Mouse (Mus musculus) neural tube, embryonic 11.5 days (tissue): ENCODE data around the gene Ttc16. TPM values are rescaled to one million over a fixed set of nuclear protein-coding genes. Genes with fewer than 3 reads are reported as not detected.

Experiments used
- ATAC-seq: fragments of 200-750 bp; cut with Nextera tagmentation; 2 replicates; pipeline ENCODE4 v1.8.0; 2017; ENCODE audit warnings: moderate number of reproducible peaks, mild to moderate bottlenecking, moderate TSS enrichment, moderate library complexity; ENCODE audit not compliant: insufficient read depth, low FRiP score, low TSS enrichment
- DNase-seq: peaks from one replicate; pipeline ENCODE4 v3.0.0-alpha.2; 2015; ENCODE audit warnings: low spot score
- H3K27ac ChIP-seq: fragments of 300-500 bp; sonication (generic); 2 replicates; pipeline ENCODE4 v1.5.1; 2014; ENCODE audit warnings: low read depth, mild to moderate bottlenecking, low read length
- H3K27me3 ChIP-seq: fragments of 300-500 bp; sonication (generic); 2 replicates; pipeline ENCODE4 v1.6.1; 2014; ENCODE audit warnings: mild to moderate bottlenecking, low read length, mixed read lengths; ENCODE audit not compliant: control insufficient read depth, insufficient read depth
- H3K36me3 ChIP-seq: fragments of 300-500 bp; sonication (generic); 2 replicates; pipeline ENCODE4 v1.6.1; 2014; ENCODE audit warnings: mild to moderate bottlenecking, low read length, moderate library complexity, mixed read lengths; ENCODE audit not compliant: control insufficient read depth, insufficient read depth
- H3K4me1 ChIP-seq: fragments of 300-500 bp; sonication (generic); 2 replicates; pipeline ENCODE4 v1.6.1; 2014; ENCODE audit warnings: low read length, mixed read lengths; ENCODE audit not compliant: control insufficient read depth, insufficient read depth
- H3K4me2 ChIP-seq: fragments of 300-500 bp; sonication (generic); 2 replicates; pipeline ENCODE4 v1.6.1; 2014; ENCODE audit warnings: low read depth, mild to moderate bottlenecking, moderate library complexity
- H3K4me3 ChIP-seq: fragments of 300-500 bp; sonication (generic); 2 replicates; pipeline ENCODE4 v1.5.1; 2014; ENCODE audit warnings: low read depth, low read length
- H3K9ac ChIP-seq: fragments of 300-500 bp; sonication (generic); 2 replicates; pipeline ENCODE4 v1.6.1; 2014; ENCODE audit warnings: mild to moderate bottlenecking, low read length
- H3K9me3 ChIP-seq: fragments of 300-500 bp; sonication (generic); 2 replicates; pipeline ENCODE4 v1.6.1; 2016; ENCODE audit warnings: low read length; ENCODE audit not compliant: control insufficient read depth
- WGBS: fragments of 180-500 bp; shearing (Covaris S2); extraction: QIAGEN DNeasy Blood & Tissue Kit; methylation state at CpG from one replicate; pipeline ENCODE4 v1.1.7; 2014; 5-methylcytosine and 5-hydroxymethylcytosine counted together
- polyA plus RNA-seq: library from polyadenylated mRNA; unstranded; fragments of >200 nt; fragmentation: Nextera tagmentation; extraction: Ambion mirVana; gene quantifications from 2 replicates; pipeline ENCODE4 v1.2.1, GENCODE M21; 2014

The Ttc16 gene
- polyA plus RNA-seq, 1 experiment from 2014 or later, result 1.1 TPM

- Histone ChIP-seq H3K27ac (peak overlapping the region; percentile 27; the same call in 1 of the 2 replicates), H3K4me1 (peaks cover 5% of the 10 kb centered on the region; the same call in 1 of the 2 replicates), H3K27me3 (no peaks in the 10 kb centered on the region), H3K4me2 (no peak overlapping the region), H3K4me3 (no peak overlapping the region), H3K36me3 (peaks cover 5% of the 10 kb centered on the region), H3K9ac (no peak overlapping the region), H3K9me3 (no peaks in the 10 kb centered on the region)
- ATAC-seq (no peak), DNase-seq (no peak)
- WGBS, result 68% methylated on average over 7 of the region's 7 CpGs
Observed at GRCm38 (mm10) chr2:32817589-32817988, 42.2 kb upstream of the Ttc16 start.

GRCm38 (mm10) chr2:32816946-32817581 lies 41.6 kb upstream of the Ttc16 start:
- Histone ChIP-seq H3K27me3 (no peaks in the 10 kb centered on the region), H3K4me1 (0 out of 2 replicates have a peak, but pooled peaks cover 3% of the 10 kb centered on the region), H3K4me2 (no peak overlapping the region), H3K27ac (peak overlapping the region; percentile 27; the same call in 1 of the 2 replicates), H3K9me3 (no peaks in the 10 kb centered on the region), H3K36me3 (peaks cover 5% of the 10 kb centered on the region), H3K9ac (no peak overlapping the region), H3K4me3 (no peak overlapping the region)
- ATAC-seq (no peak), DNase-seq (no peak)
- WGBS, result 70% methylated on average over 17 of the region's 17 CpGs

GRCm38 (mm10) chr2:32816497-32816896 lies 41.1 kb upstream of the Ttc16 start:
- Histone ChIP-seq H3K27me3 (no peaks in the 10 kb centered on the region), H3K27ac (no peak overlapping the region), H3K4me1 (0 out of 2 replicates have a peak, but pooled peaks cover 3% of the 10 kb centered on the region), H3K4me3 (no peak overlapping the region), H3K9ac (no peak overlapping the region), H3K9me3 (no peaks in the 10 kb centered on the region), H3K36me3 (peaks cover 7% of the 10 kb centered on the region), H3K4me2 (no peak overlapping the region)
- ATAC-seq (no peak), DNase-seq (no peak)
- 88% methylated on average over 2 of the region's 2 CpGs for WGBS

GRCm38 (mm10) chr2:32811959-32812358 lies 36.5 kb upstream of the Ttc16 start:
- Histone ChIP-seq H3K4me3 (no peak overlapping the region), H3K27ac (no peak overlapping the region), H3K27me3 (no peaks in the 10 kb centered on the region), H3K36me3 (peaks cover 10% of the 10 kb centered on the region), H3K4me2 (no peak overlapping the region), H3K4me1 (no peaks in the 10 kb centered on the region), H3K9ac (no peak overlapping the region), H3K9me3 (no peaks in the 10 kb centered on the region)
- WGBS, result 84% methylated on average over 8 of the region's 8 CpGs
- ATAC-seq (no peak), DNase-seq (no peak)

- H3K4me3 ChIP-seq, result no peak overlapping the region
- H3K36me3 ChIP-seq, result peaks cover 7% of the 10 kb centered on the region
- DNase-seq (no peak), ATAC-seq (no peak)
- no peaks in the 10 kb centered on the region for H3K27me3 ChIP-seq
- no peaks in the 10 kb centered on the region for H3K4me1 ChIP-seq
- no peak overlapping the region for H3K4me2 ChIP-seq
- no peaks in the 10 kb centered on the region for H3K9me3 ChIP-seq
- H3K9ac ChIP-seq, result no peak overlapping the region
- no peak overlapping the region for H3K27ac ChIP-seq
- 95% methylated on average over 14 of the region's 14 CpGs for WGBS
Observed at GRCm38 (mm10) chr2:32808816-32809566, 33.6 kb upstream of the Ttc16 start.

GRCm38 (mm10) chr2:32798251-32798962 lies 23.0 kb upstream of the Ttc16 start:
- Histone ChIP-seq H3K4me1 (no peaks in the 10 kb centered on the region), H3K4me2 (no peak overlapping the region), H3K9me3 (no peaks in the 10 kb centered on the region), H3K27me3 (no peaks in the 10 kb centered on the region), H3K27ac (no peak overlapping the region), H3K36me3 (peaks cover 8% of the 10 kb centered on the region), H3K9ac (no peak overlapping the region), H3K4me3 (no peak overlapping the region)
- no peak for ATAC-seq
- no peak for DNase-seq
- WGBS, result 69% methylated on average over 10 of the region's 10 CpGs

GRCm38 (mm10) chr2:32795748-32796418 lies 20.4 kb upstream of the Ttc16 start:
- Histone ChIP-seq H3K9me3 (no peaks in the 10 kb centered on the region), H3K9ac (no peak overlapping the region), H3K4me3 (no peak overlapping the region), H3K27me3 (no peaks in the 10 kb centered on the region), H3K4me1 (no peaks in the 10 kb centered on the region), H3K36me3 (peaks cover 8% of the 10 kb centered on the region), H3K27ac (no peak overlapping the region), H3K4me2 (no peak overlapping the region)
- no peak for DNase-seq
- no peak for ATAC-seq
- WGBS, result 88% methylated on average over 13 of the region's 13 CpGs

- 87% methylated on average over 6 of the region's 6 CpGs for WGBS
- H3K27ac ChIP-seq, result no peak overlapping the region
- ATAC-seq, result no peak
- no peak overlapping the region for H3K9ac ChIP-seq
- no peaks in the 10 kb centered on the region for H3K9me3 ChIP-seq
- no peak overlapping the region for H3K4me2 ChIP-seq
- H3K4me1 ChIP-seq, result no peaks in the 10 kb centered on the region
- H3K27me3 ChIP-seq, result no peaks in the 10 kb centered on the region
- DNase-seq, result no peak
- no peaks in the 10 kb centered on the region for H3K36me3 ChIP-seq
- no peak overlapping the region for H3K4me3 ChIP-seq
Observed at GRCm38 (mm10) chr2:32791297-32791696, 15.9 kb upstream of the Ttc16 start.
